Mouse (Mus musculus): ENCODE measurements around the gene Mfsd11. TPM values are rescaled to one million over a fixed set of nuclear protein-coding genes. Genes with fewer than 3 reads are reported as not detected.
A peak's percentile ranks its signal among the peaks of the same experiment; 100 is the strongest.

Gene Mfsd11
- polyA plus RNA-seq, 1 experiment from 2014 or later, result 27.9 TPM

DNA sequence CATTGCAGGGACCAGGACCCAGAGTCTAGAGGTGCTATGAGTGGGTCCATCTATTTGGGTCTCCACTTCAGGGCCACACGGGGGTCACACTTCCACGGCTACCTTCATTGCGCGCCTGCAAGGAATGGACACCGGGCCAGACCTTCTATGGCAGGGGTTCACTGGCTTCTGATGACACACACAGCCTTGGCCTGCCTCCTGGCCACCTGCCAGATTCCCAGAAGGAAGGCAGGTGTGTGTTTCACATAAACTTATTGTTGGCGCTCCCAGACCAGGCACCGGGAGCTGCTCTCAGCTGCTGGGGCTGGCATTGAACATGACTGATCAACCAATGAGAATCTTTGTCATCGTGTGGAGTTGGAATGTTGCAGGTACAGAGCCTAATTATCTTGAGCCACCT, 26.2 kb downstream of the Mfsd11 start:
- ATAC-seq (replicated peaks; ENCODE audit: low FRiP score) (no peak), DNase-seq (ENCODE audit: low spot score) (no peak)
- Histone ChIP-seq H3K4me1 (replicated peaks; ENCODE audit: control insufficient read depth, insufficient read depth, low read length) (no peaks in the 10 kb centered on the region), H3K4me2 (ENCODE audit: low read depth, low read length, severe bottlenecking) (no peak overlapping the region), H3K27ac (ENCODE audit: low read depth, low read length) (no peak overlapping the region), H3K9ac (ENCODE audit: low read length) (no peak overlapping the region), H3K9me3 (ENCODE audit: control insufficient read depth, low read length) (no peaks in the 10 kb centered on the region), H3K4me3 (ENCODE audit: low read depth, low read length) (no peak overlapping the region), H3K36me3 (ENCODE audit: control insufficient read depth, insufficient read depth, low read length) (no peaks in the 10 kb centered on the region), H3K27me3 (ENCODE audit: control insufficient read depth, insufficient read depth, low read length) (no peaks in the 10 kb centered on the region)
- 94% methylated on average over 8 of the region's 8 CpGs for WGBS

DNA sequence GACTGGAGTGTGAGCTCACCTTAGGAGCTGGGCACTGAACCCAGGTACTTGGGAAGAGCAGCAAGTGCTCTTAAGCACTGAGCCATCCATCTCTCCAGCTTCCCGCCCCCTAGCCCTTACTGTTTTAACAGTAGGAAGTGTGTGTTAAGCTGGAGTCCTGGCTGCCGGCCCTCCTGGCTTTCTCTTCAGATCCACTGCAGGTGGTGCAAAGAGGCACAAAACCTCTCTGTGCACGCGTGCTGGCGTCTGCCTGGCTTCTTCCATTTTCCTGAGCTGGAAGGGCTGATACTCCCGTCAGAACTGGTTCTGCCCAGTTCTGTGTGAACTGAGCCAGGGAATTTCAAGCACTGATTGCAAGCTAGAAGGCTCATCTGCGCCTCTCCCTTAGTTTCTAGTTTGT, 28.6 kb downstream of the Mfsd11 start:
- Histone ChIP-seq H3K36me3 (ENCODE audit: control insufficient read depth, insufficient read depth, low read length) (no peaks in the 10 kb centered on the region), H3K27ac (ENCODE audit: low read depth, low read length) (no peak overlapping the region), H3K4me2 (ENCODE audit: low read depth, low read length, severe bottlenecking) (no peak overlapping the region), H3K9ac (ENCODE audit: low read length) (no peak overlapping the region), H3K27me3 (ENCODE audit: control insufficient read depth, insufficient read depth, low read length) (no peaks in the 10 kb centered on the region), H3K4me3 (ENCODE audit: low read depth, low read length) (no peak overlapping the region), H3K4me1 (replicated peaks; ENCODE audit: control insufficient read depth, insufficient read depth, low read length) (no peaks in the 10 kb centered on the region), H3K9me3 (ENCODE audit: control insufficient read depth, low read length) (no peaks in the 10 kb centered on the region)
- no peak for ATAC-seq (replicated peaks; ENCODE audit: low FRiP score)
- DNase-seq (ENCODE audit: low spot score), result no peak
- 62% methylated on average over 7 of the region's 7 CpGs for WGBS

DNA sequence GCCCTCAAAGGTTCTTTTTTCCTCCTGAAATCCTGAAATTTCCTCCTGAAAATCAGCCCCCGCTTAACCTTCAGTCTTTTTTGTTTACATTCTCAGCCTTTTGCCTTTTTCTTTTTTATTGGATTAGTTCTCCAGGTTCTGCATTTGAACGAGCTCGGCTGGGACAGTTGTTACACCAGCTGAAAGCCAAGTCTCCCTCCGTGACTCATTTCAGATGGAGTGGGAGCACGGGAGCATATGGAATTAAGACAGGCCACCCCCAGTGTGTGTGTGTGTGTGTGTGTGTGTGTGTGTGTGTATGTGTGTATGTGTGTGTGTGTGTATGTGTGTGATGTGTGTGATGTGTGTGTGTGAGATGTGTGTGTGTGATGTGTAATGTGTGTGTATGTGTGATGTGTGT, 29.2 kb downstream of the Mfsd11 start:
- no peak overlapping the region for H3K4me3 ChIP-seq (ENCODE audit: low read depth, low read length)
- ATAC-seq (replicated peaks; ENCODE audit: low FRiP score), result no peak
- no peaks in the 10 kb centered on the region for H3K36me3 ChIP-seq (ENCODE audit: control insufficient read depth, insufficient read depth, low read length)
- H3K27me3 ChIP-seq (ENCODE audit: control insufficient read depth, insufficient read depth, low read length), result no peaks in the 10 kb centered on the region
- H3K27ac ChIP-seq (ENCODE audit: low read depth, low read length), result no peak overlapping the region
- H3K9me3 ChIP-seq (ENCODE audit: control insufficient read depth, low read length), result no peaks in the 10 kb centered on the region
- no peak overlapping the region for H3K4me2 ChIP-seq (ENCODE audit: low read depth, low read length, severe bottlenecking)
- no peak for DNase-seq (ENCODE audit: low spot score)
- 71% methylated on average over 5 of the region's 5 CpGs for WGBS
- no peaks in the 10 kb centered on the region for H3K4me1 ChIP-seq (replicated peaks; ENCODE audit: control insufficient read depth, insufficient read depth, low read length)
- no peak overlapping the region for H3K9ac ChIP-seq (ENCODE audit: low read length)

DNA sequence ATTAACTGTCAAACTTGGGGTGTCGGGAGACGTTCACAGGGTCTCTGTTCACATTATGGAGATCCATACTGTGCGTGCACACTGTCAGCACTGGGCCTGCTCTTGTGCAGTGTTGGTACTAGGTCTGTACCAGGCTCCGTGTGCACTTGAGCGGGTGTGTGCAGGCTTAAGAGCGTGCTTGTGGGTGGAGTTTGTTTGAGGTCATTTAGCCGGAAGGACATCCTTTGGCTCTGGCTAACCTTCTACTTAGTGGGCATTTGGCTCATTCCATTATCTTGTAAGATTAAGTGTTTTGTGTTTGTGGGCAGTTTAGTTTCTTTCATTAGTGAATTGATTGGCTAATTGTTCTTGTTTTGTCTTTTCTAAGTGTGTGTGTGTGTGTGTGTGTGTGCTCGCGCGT, 30.2 kb downstream of the Mfsd11 start:
- no peaks in the 10 kb centered on the region for H3K27me3 ChIP-seq (ENCODE audit: control insufficient read depth, insufficient read depth, low read length)
- no peaks in the 10 kb centered on the region for H3K9me3 ChIP-seq (ENCODE audit: control insufficient read depth, low read length)
- DNase-seq (ENCODE audit: low spot score), result no peak
- ATAC-seq (replicated peaks; ENCODE audit: low FRiP score), result no peak
- no peaks in the 10 kb centered on the region for H3K36me3 ChIP-seq (ENCODE audit: control insufficient read depth, insufficient read depth, low read length)
- H3K27ac ChIP-seq (ENCODE audit: low read depth, low read length), result no peak overlapping the region
- H3K4me2 ChIP-seq (ENCODE audit: low read depth, low read length, severe bottlenecking), result no peak overlapping the region
- H3K4me3 ChIP-seq (ENCODE audit: low read depth, low read length), result no peak overlapping the region
- 78% methylated on average over 10 of the region's 10 CpGs for WGBS
- H3K4me1 ChIP-seq (replicated peaks; ENCODE audit: control insufficient read depth, insufficient read depth, low read length), result no peaks in the 10 kb centered on the region
- no peak overlapping the region for H3K9ac ChIP-seq (ENCODE audit: low read length)

DNA sequence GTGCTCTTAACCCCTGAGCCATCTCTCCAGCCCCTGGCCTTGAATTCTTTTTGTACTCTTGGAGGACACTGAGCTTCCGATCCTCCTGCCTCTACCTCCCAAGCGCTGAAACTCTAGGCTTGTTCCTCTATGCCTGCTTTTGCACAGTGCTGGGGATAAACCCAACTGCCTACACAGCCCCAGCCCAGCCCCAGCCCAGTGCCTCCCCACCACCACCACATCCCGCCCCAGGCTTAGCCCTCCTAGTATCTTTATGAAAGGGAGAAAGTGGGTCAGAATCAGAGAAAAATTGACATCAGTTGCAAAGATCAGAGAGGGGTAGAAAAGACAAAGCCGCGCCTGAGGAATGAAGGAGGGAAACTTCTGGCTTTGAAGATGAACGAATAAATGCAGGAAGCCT, 31.8 kb downstream of the Mfsd11 start:
- H3K27ac ChIP-seq (ENCODE audit: low read depth, low read length), result no peak overlapping the region
- H3K27me3 ChIP-seq (ENCODE audit: control insufficient read depth, insufficient read depth, low read length), result no peaks in the 10 kb centered on the region
- no peaks in the 10 kb centered on the region for H3K4me1 ChIP-seq (replicated peaks; ENCODE audit: control insufficient read depth, insufficient read depth, low read length)
- no peak overlapping the region for H3K4me2 ChIP-seq (ENCODE audit: low read depth, low read length, severe bottlenecking)
- no peak overlapping the region for H3K4me3 ChIP-seq (ENCODE audit: low read depth, low read length)
- no peak for ATAC-seq (replicated peaks; ENCODE audit: low FRiP score)
- no peak for DNase-seq (ENCODE audit: low spot score)
- H3K9me3 ChIP-seq (ENCODE audit: control insufficient read depth, low read length), result no peaks in the 10 kb centered on the region
- WGBS, result 86% methylated on average over 6 of the region's 6 CpGs
- H3K36me3 ChIP-seq (ENCODE audit: control insufficient read depth, insufficient read depth, low read length), result no peaks in the 10 kb centered on the region
- H3K9ac ChIP-seq (ENCODE audit: low read length), result no peak overlapping the region

DNA sequence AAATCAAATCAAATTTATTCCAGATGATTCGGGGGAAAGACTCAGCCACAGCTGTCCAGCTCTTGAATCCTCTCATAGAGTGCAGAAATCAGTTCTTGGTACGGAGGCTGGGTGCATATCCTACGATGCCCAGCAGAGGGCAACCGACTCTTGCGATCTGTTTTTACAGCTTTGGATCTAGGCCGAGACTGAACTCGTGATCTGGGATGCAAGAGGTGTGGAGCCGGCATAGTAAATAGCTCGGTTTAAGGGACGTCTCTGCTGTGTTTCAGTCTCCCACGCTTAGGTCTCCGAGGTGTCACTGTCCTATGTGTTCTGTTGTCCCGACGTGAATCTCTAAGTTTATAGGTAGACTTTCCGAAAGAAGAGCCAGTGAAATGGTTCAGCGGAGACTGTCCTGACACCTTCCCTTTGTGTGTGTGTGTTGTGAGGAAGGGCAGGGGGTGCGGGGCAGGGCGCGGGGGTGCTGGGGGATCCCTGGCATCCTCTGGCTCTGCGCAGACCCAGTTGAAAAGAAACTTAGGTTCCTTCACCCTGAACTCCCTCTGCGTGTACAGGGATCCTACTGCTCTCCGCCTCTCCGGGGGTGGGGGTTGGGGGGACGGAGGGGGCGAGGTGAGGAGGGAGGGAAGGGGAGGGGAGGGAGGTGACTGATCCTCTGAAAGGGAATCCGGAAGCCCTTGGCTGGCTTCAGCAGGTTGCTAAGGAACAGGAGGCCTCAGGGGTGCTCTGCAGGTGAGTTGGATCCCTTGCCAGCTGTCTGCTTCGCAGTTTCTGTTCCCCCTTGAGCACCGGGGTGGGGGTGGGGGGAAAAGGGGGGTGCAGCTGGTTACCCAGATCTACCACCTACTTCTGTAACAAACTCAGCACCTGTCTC, 33.3 kb downstream of the Mfsd11 start:
- Histone ChIP-seq H3K27ac (ENCODE audit: low read depth, low read length) (no peak overlapping the region), H3K9me3 (ENCODE audit: control insufficient read depth, low read length) (no peaks in the 10 kb centered on the region), H3K9ac (ENCODE audit: low read length) (no peak overlapping the region), H3K4me2 (ENCODE audit: low read depth, low read length, severe bottlenecking) (peak overlapping the region; percentile 26; the same call in 1 of the 2 replicates), H3K36me3 (ENCODE audit: control insufficient read depth, insufficient read depth, low read length) (no peaks in the 10 kb centered on the region), H3K4me1 (replicated peaks; ENCODE audit: control insufficient read depth, insufficient read depth, low read length) (no peaks in the 10 kb centered on the region), H3K4me3 (ENCODE audit: low read depth, low read length) (no peak overlapping the region), H3K27me3 (ENCODE audit: control insufficient read depth, insufficient read depth, low read length) (no peaks in the 10 kb centered on the region)
- no peak for ATAC-seq (replicated peaks; ENCODE audit: low FRiP score)
- peak; percentile 90 for DNase-seq (ENCODE audit: low spot score)
- WGBS, result 4% methylated on average over 27 of the region's 28 CpGs

DNA sequence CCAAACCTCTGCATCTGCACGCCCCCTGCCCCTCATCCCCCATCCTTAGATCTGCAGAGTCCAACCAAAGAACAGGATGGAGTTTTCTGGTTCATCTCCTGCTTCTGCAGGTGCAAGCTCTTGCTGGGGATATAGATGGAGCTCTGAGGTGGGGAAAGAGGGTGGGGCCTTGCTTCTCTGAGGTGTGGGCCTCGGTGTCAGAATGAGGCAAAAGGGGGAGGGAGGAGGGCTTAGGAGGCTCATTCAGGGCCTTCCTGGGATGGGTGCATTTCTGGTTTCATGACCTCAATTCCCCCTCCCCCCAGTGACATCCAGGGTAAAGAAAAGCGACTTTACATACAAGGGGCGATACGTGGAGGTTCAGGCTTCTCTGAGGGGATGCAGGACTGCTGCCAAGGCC, 34.9 kb downstream of the Mfsd11 start:
- no peaks in the 10 kb centered on the region for H3K4me1 ChIP-seq (replicated peaks; ENCODE audit: control insufficient read depth, insufficient read depth, low read length)

DNA sequence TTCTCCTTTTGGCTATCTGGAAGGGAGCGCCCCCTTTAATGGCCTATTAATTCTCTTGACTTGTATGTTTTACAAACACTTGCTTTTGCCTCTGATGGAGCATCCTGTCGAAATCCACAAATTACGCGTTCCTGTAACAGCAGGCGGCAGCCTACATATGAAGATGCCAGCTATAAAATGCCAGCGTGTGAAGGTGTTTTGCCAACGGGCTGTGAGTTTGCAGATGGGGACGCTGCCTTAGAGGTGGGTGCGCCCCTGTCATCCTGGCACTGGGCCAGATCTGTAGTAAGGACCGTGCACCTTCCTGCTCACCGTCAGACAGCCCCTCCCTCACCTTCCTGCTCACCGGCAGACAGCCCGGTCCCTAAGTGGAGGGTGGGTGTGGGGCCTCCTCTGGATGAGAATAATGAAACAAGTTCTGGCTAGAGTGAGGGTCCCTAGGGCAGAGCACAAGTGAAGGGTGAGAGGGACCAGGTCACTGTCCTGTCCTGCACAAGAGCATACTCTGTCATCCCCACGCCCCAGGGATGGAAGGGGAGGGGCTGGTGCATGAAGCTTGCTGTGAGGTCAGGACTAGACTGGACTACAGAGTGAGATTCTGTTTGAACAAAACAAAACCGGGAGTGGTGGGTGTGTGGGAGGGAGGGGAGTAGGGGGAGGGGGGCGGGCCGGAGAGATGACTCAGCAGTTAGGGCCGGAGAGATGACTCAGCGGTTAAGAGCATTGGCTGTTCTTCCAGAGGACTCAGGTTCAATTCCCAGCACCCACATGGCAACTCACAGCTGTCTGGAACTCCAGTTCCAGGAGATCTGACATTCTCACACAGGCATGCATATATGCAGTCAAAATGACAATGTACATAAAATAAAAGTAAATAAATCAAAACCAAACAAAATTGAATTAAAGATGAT, 41.5 kb downstream of the Mfsd11 start:
- no peak overlapping the region for H3K27ac ChIP-seq (ENCODE audit: low read depth, low read length)
- H3K36me3 ChIP-seq (ENCODE audit: control insufficient read depth, insufficient read depth, low read length), result no peaks in the 10 kb centered on the region
- no peak overlapping the region for H3K4me3 ChIP-seq (ENCODE audit: low read depth, low read length)
- ATAC-seq (replicated peaks; ENCODE audit: low FRiP score), result no peak
- no peaks in the 10 kb centered on the region for H3K27me3 ChIP-seq (ENCODE audit: control insufficient read depth, insufficient read depth, low read length)
- no peaks in the 10 kb centered on the region for H3K4me1 ChIP-seq (replicated peaks; ENCODE audit: control insufficient read depth, insufficient read depth, low read length)
- no peak overlapping the region for H3K9ac ChIP-seq (ENCODE audit: low read length)
- WGBS, result 81% methylated on average over 19 of the region's 19 CpGs
- no peak for DNase-seq (ENCODE audit: low spot score)
- no peak overlapping the region for H3K4me2 ChIP-seq (ENCODE audit: low read depth, low read length, severe bottlenecking)
- H3K9me3 ChIP-seq (ENCODE audit: control insufficient read depth, low read length), result no peaks in the 10 kb centered on the region; the same call in 1 of the 2 replicates

More for the DNA sequence above, 34.9 kb downstream of the Mfsd11 start:
- DNase-seq (ENCODE audit: low spot score) (no peak), ATAC-seq (replicated peaks; ENCODE audit: low FRiP score) (no peak)
- Histone ChIP-seq H3K9me3 (ENCODE audit: control insufficient read depth, low read length) (no peaks in the 10 kb centered on the region; the same call in 1 of the 2 replicates), H3K27me3 (ENCODE audit: control insufficient read depth, insufficient read depth, low read length) (no peaks in the 10 kb centered on the region), H3K27ac (ENCODE audit: low read depth, low read length) (no peak overlapping the region), H3K4me3 (ENCODE audit: low read depth, low read length) (no peak overlapping the region), H3K36me3 (ENCODE audit: control insufficient read depth, insufficient read depth, low read length) (no peaks in the 10 kb centered on the region), H3K9ac (ENCODE audit: low read length) (no peak overlapping the region), H3K4me2 (ENCODE audit: low read depth, low read length, severe bottlenecking) (no peak overlapping the region)
- 62% methylated on average over 5 of the region's 5 CpGs for WGBS

Measured in forebrain, embryonic 11.5 days (tissue).